33 mouse cellular contexts compared by ENCODE assay signal in genomic region chr6:115440231-115441006, GRCm38 (mm10).
DNase-seq lines count a peak whose midpoint lies in the region; ATAC-seq and TF ChIP-seq lines count a peak whose summit lies in the region.
"Had no signal": no experiment of that assay in that cellular context is flagged by ENCODE, and none has a peak within 500 bp of the region (broad histone marks: within the 10 kb centered on the region; RNA-seq: fewer than 3 reads in every experiment).

No protein-coding gene starts in this region.

- no peak overlapping the region for H3K4me2 ChIP-seq in forebrain, embryonic 12.5 days
- no peak overlapping the region for H3K4me2 ChIP-seq in intestine, embryonic 15.5 days (replicated peaks)
- H3K4me2 ChIP-seq: embryonic facial prominence, embryonic 15.5 days; forebrain, embryonic 15.5 days; heart, embryonic 11.5 days; hindbrain, embryonic 14.5 days; limb, embryonic 13.5 days; liver, embryonic 11.5 days; lung, embryonic 15.5 days; neural tube, embryonic 15.5 days had no signal

- H3K27ac ChIP-seq in forebrain, embryonic 12.5 days: no peak overlapping the region
- H3K27ac ChIP-seq in intestine, embryonic 15.5 days: no peak overlapping the region
- H3K27ac ChIP-seq: embryonic facial prominence, embryonic 15.5 days; forebrain, embryonic 15.5 days; hindbrain, embryonic 14.5 days; kidney, postnatal 0 days; limb, embryonic 13.5 days; lung, embryonic 15.5 days; neural tube, embryonic 15.5 days; stomach, postnatal 0 days had no signal

- H3K4me3 ChIP-seq in G1E (ENCODE audit: low read depth, low read length): no peak overlapping the region
- H3K4me3 ChIP-seq in forebrain, embryonic 12.5 days (replicated peaks): no peak overlapping the region
- H3K4me3 ChIP-seq in intestine, embryonic 15.5 days (replicated peaks): no peak overlapping the region
- H3K4me3 ChIP-seq: embryonic facial prominence, embryonic 15.5 days; forebrain, embryonic 15.5 days; limb, embryonic 13.5 days; lung, embryonic 15.5 days; megakaryocyte, embryonic 14.5 days; neural tube, embryonic 15.5 days had no signal

- TF ChIP-seq CTCF in G1E (IDR thresholded peaks at IDR 0.05; ENCODE audit: low read depth, low read length): no peak

- no peaks in the 10 kb centered on the region; the same call in 1 of the 2 replicates for H3K4me1 ChIP-seq in G1E (ENCODE audit: insufficient read depth, low read depth, low read length)
- no peaks in the 10 kb centered on the region for H3K4me1 ChIP-seq in forebrain, embryonic 12.5 days
- no peaks in the 10 kb centered on the region for H3K4me1 ChIP-seq in intestine, embryonic 15.5 days (replicated peaks)
- H3K4me1 ChIP-seq: embryonic facial prominence, embryonic 15.5 days; forebrain, embryonic 15.5 days; limb, embryonic 13.5 days; lung, embryonic 15.5 days; neural tube, embryonic 15.5 days had no signal

- DNase-seq in 3T3-L1 (ENCODE audit: low read depth, low spot score) (peak; percentile 66), G1E (ENCODE audit: low spot score) (no peak)
- no peak for DNase-seq in spleen, postnatal 14 days (ENCODE audit: low spot score in 2 of 2)
- DNase-seq: adrenal gland, adult 8-10 months; B cell, adult 2 months; cerebellum, adult 11 months; cerebellum, adult 9-10 months; gastrocnemius, postnatal 25 days; heart, adult 18-20 months; heart, postnatal 4 days; kidney, adult 2 months; kidney, postnatal 4 days; lung, postnatal 36 days; midbrain, embryonic 14.5 days; retina, postnatal 1 day; spleen, adult 18-20 months; thymus, adult 2 months; thymus, postnatal 36 days had no signal

- H3K9ac ChIP-seq in forebrain, embryonic 12.5 days: no peak overlapping the region
- no peak overlapping the region for H3K9ac ChIP-seq in intestine, embryonic 15.5 days
- H3K9ac ChIP-seq: embryonic facial prominence, embryonic 15.5 days; forebrain, embryonic 15.5 days; hindbrain, embryonic 14.5 days; limb, embryonic 13.5 days; lung, embryonic 15.5 days; neural tube, embryonic 15.5 days had no signal

- WGBS in forebrain, embryonic 12.5 days: 79% methylated on average over 5 of the region's 5 CpGs
- WGBS in intestine, embryonic 15.5 days: 64% methylated on average over 5 of the region's 5 CpGs

- H3K27me3 ChIP-seq in G1E (ENCODE audit: insufficient read depth, low read length): no peaks in the 10 kb centered on the region
- no peaks in the 10 kb centered on the region for H3K27me3 ChIP-seq in forebrain, embryonic 12.5 days
- no peaks in the 10 kb centered on the region for H3K27me3 ChIP-seq in intestine, embryonic 15.5 days (replicated peaks)
- H3K27me3 ChIP-seq: embryonic facial prominence, embryonic 15.5 days; forebrain, embryonic 15.5 days; limb, embryonic 13.5 days; lung, embryonic 15.5 days; megakaryocyte, embryonic 14.5 days; neural tube, embryonic 15.5 days had no signal

- no peaks in the 10 kb centered on the region for H3K9me3 ChIP-seq in G1E (replicated peaks)
- H3K9me3 ChIP-seq in forebrain, embryonic 12.5 days: no peaks in the 10 kb centered on the region
- H3K9me3 ChIP-seq in intestine, embryonic 15.5 days: no peaks in the 10 kb centered on the region
- H3K9me3 ChIP-seq: embryonic facial prominence, embryonic 15.5 days; forebrain, embryonic 15.5 days; limb, embryonic 13.5 days; lung, embryonic 15.5 days; neural tube, embryonic 15.5 days had no signal

- H3K36me3 ChIP-seq in G1E (replicated peaks): no peaks in the 10 kb centered on the region
- no peaks in the 10 kb centered on the region for H3K36me3 ChIP-seq in forebrain, embryonic 12.5 days (replicated peaks)
- H3K36me3 ChIP-seq in intestine, embryonic 15.5 days: no peaks in the 10 kb centered on the region
- H3K36me3 ChIP-seq: embryonic facial prominence, embryonic 15.5 days; forebrain, embryonic 15.5 days; limb, embryonic 13.5 days; lung, embryonic 15.5 days; neural tube, embryonic 15.5 days had no signal

- peak; percentile 64 for ATAC-seq in G1E (ENCODE audit: extremely low read depth, insufficient number of reproducible peaks, low FRiP score, poor library complexity, severe bottlenecking)
- ATAC-seq in common myeloid progenitor, adult 5-6 weeks (replicated peaks; ENCODE audit: low read depth, poor library complexity, severe bottlenecking): peak; percentile 62
- ATAC-seq in megakaryocyte-erythroid progenitor cell, adult 5-6 weeks (replicated peaks; ENCODE audit: low FRiP score, low TSS enrichment, poor library complexity, severe bottlenecking): peak; percentile 64
- ATAC-seq in forebrain, embryonic 12.5 days (ENCODE audit: low FRiP score): no peak
- no peak for ATAC-seq in intestine, embryonic 15.5 days
- ATAC-seq: forebrain, embryonic 15.5 days had no signal

Comparison
In these comparisons a context has a peak if more than half of its experiments do, and no peak if none do; other contexts are left out.
1. ATAC-seq: peak in G1E (single experiment), common myeloid progenitor, adult 5-6 weeks (single experiment) and megakaryocyte-erythroid progenitor cell, adult 5-6 weeks (single experiment); none in forebrain, embryonic 12.5 days (single experiment) and intestine, embryonic 15.5 days (single experiment).